Comparison of ENCODE assay signal across 8 mouse cellular contexts in the genomic region with DNA sequence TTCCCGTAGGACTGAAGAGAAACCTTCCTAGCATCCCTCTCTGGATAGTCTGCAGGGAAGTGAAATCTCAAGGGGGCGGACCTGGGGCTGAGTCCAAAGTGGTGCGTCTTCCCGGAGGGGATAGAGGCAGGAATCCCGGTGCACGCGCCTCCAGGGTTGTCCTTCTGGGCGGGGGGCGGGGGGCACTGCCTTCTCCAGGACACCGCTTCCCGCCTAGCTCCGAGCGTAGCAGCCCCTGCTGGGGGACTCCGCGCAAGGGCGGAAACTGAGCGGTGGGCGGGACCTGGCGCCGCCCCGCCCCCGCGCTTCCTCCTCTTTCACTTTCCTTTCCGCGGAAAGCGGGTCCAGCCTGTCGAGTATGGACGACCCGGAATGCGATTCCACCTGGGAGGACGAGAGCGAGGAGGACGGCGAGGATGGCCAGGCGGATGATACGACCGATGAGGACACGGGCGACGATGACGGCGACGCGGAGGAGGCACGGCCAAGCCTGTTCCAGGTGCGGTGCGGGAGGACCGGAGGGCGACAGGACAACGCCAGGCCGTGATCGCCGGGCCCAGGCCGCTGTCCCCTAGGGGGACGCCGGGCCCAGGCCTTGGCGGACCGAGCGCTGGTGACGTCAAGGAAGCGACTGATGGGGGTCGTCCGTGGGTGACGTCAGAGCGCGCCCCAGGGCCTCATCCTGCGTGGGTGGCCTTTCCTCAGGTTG. TPM values are rescaled to one million over a fixed set of nuclear protein-coding genes. Genes with fewer than 3 reads are reported as not detected.
DNase-seq lines count a peak whose midpoint lies in the region; ATAC-seq and TF ChIP-seq lines count a peak whose summit lies in the region.

Ogfr (plus strand) TSS at position 123 of the 709 bp plus-strand sequence.

- under 1% methylated on average over 67 of the region's 67 CpGs for WGBS in heart, embryonic 13.5 days
- WGBS in kidney, postnatal 0 days: under 1% methylated on average over 66 of the region's 67 CpGs
- under 1% methylated on average over 66 of the region's 67 CpGs for WGBS in liver, adult 2 months

- peak; percentile 93 for DNase-seq in CD4-positive helper T cell, adult 2 months (ENCODE audit: low read depth, low spot score)
- DNase-seq in brain, embryonic 14.5 days (ENCODE audit: low read depth): peak; percentile 92
- peak; percentile 93 for DNase-seq in kidney, postnatal 0 days (ENCODE audit: low spot score)
- peak; percentile 51 for DNase-seq in liver, adult 2 months (ENCODE audit: extremely low read depth, low read depth, low spot score)
- DNase-seq in spleen, postnatal 36 days (ENCODE audit: low spot score in 2 of 2): peak; percentile 76 to 77

- TF ChIP-seq POLR2A in brain, embryonic 14.5 days (IDR thresholded peaks at IDR 0.05; ENCODE audit: borderline replicate concordance, extremely low read depth, insufficient read depth, insufficient read length, poor library complexity, severe bottlenecking): peak; percentile 54
- peak; percentile 59; the same call in 1 of the 2 replicates for TF ChIP-seq POLR2A in liver, adult 2 months (IDR thresholded peaks at IDR 0.05; ENCODE audit: extremely low read depth, insufficient read depth, low read length)

- no peaks in the 10 kb centered on the region for H3K9me3 ChIP-seq in heart, embryonic 13.5 days
- H3K9me3 ChIP-seq in kidney, postnatal 0 days (replicated peaks; ENCODE audit: low read length): no peaks in the 10 kb centered on the region

- H3K4me1 ChIP-seq in heart, embryonic 13.5 days: peaks cover 13% of the 10 kb centered on the region
- H3K4me1 ChIP-seq in kidney, postnatal 0 days (replicated peaks; ENCODE audit: insufficient read depth, low read length): 0 out of 2 replicates have a peak, but pooled peaks cover 5% of the 10 kb centered on the region
- peaks cover 8% of the 10 kb centered on the region for H3K4me1 ChIP-seq in liver, adult 2 months (ENCODE audit: control insufficient read depth, insufficient read depth, low read length)

- TF ChIP-seq CTCF in brain, embryonic 14.5 days (IDR thresholded peaks at IDR 0.05; ENCODE audit: borderline replicate concordance, extremely low read depth, insufficient read depth, insufficient read length): peak; percentile 37; the same call in 1 of the 2 replicates
- peak; percentile 49 for TF ChIP-seq CTCF in kidney, postnatal 0 days (IDR thresholded peaks at IDR 0.05; ENCODE audit: low read depth)
- peak; percentile 22; the same call in 1 of the 2 replicates for TF ChIP-seq CTCF in liver, adult 2 months (IDR thresholded peaks at IDR 0.05; ENCODE audit: low read depth, low read length)

- peaks cover 61% of the 10 kb centered on the region for H3K36me3 ChIP-seq in heart, embryonic 13.5 days
- H3K36me3 ChIP-seq in kidney, postnatal 0 days (ENCODE audit: insufficient read depth, low read length): peaks cover 38% of the 10 kb centered on the region
- H3K36me3 ChIP-seq in liver, adult 2 months (ENCODE audit: control insufficient read depth, insufficient read depth, low read length): peaks cover 18% of the 10 kb centered on the region; the same call in 1 of the 2 replicates

- H3K79me2 ChIP-seq in liver, adult 2 months (ENCODE audit: control insufficient read depth, insufficient read depth, low read length): peaks cover 4% of the 10 kb centered on the region; the same call in 1 of the 2 replicates

- H3K4me2 ChIP-seq in heart, embryonic 13.5 days: peak within 1 kb of the TSS; percentile 81
- peak within 1 kb of the TSS; percentile 68 for H3K4me2 ChIP-seq in kidney, postnatal 0 days (ENCODE audit: low read length)

- peak within 1 kb of the TSS; percentile 93 for H3K27ac ChIP-seq in heart, embryonic 13.5 days (replicated peaks)
- peak within 1 kb of the TSS; percentile 89 for H3K27ac ChIP-seq in kidney, postnatal 0 days
- peak within 1 kb of the TSS; percentile 62 for H3K27ac ChIP-seq in liver, adult 2 months (replicated peaks; ENCODE audit: insufficient read depth, low read depth, low read length)

- peak within 1 kb of the TSS; percentile 96 for H3K9ac ChIP-seq in heart, embryonic 13.5 days
- H3K9ac ChIP-seq in kidney, postnatal 0 days (ENCODE audit: low read depth, low read length): peak within 1 kb of the TSS; percentile 81
- H3K9ac ChIP-seq in liver, adult 2 months (ENCODE audit: low read depth, low read length): peak within 1 kb of the TSS; percentile 88

- ATAC-seq in erythroid progenitor cell, adult 5-6 weeks (replicated peaks; ENCODE audit: low FRiP score, poor library complexity, severe bottlenecking): peak; percentile 93
- peak; percentile 82 for ATAC-seq in heart, embryonic 13.5 days (ENCODE audit: extremely low read depth, insufficient number of reproducible peaks, low FRiP score, low TSS enrichment)
- peak; percentile 90 for ATAC-seq in kidney, postnatal 0 days (replicated peaks; ENCODE audit: low FRiP score, low read depth)
- peak; percentile 53 for ATAC-seq in monocyte, adult 5-6 weeks (replicated peaks; ENCODE audit: insufficient number of reproducible peaks, low FRiP score, low TSS enrichment, poor library complexity, severe bottlenecking)

- peak within 1 kb of the TSS; percentile 98 for H3K4me3 ChIP-seq in heart, embryonic 13.5 days
- H3K4me3 ChIP-seq in kidney, postnatal 0 days (replicated peaks; ENCODE audit: low read depth, low read length): peak within 1 kb of the TSS; percentile 68
- H3K4me3 ChIP-seq in liver, adult 2 months (ENCODE audit: insufficient read depth, low read depth, low read length): peak within 1 kb of the TSS; percentile 81

- H3K27me3 ChIP-seq in heart, embryonic 13.5 days (replicated peaks): no peaks in the 10 kb centered on the region
- H3K27me3 ChIP-seq in kidney, postnatal 0 days (ENCODE audit: insufficient read depth, low read length): no peaks in the 10 kb centered on the region
- H3K27me3 ChIP-seq in liver, adult 2 months (ENCODE audit: control insufficient read depth, insufficient read depth, low read length): no peaks in the 10 kb centered on the region

RNA-seq across cellular contexts. Expression of gene Ogfr, which starts in this region (rescaled TPM):
- polyA plus RNA-seq in brain, embryonic 14.5 days (2012; rRNA removed): 75.6 and 105 TPM in 2 replicates
- 31.7 and 33.1 TPM in 2 replicates for total RNA-seq in erythroid progenitor cell, adult 5-6 weeks (2015; ENCODE audit: low replicate concordance)
- 25.0 and 55.8 TPM in 2 replicates for total RNA-seq in erythroid progenitor cell, adult 5-6 weeks (2017; ENCODE audit: low replicate concordance)
- polyA plus RNA-seq in heart, embryonic 13.5 days (2015; fragmentation: Nextera tagmentation; extraction: Ambion mirVana): 53.5 and 54.4 TPM in 2 replicates
- 52.1 and 54.5 TPM in 2 replicates for polyA plus RNA-seq in kidney, postnatal 0 days (2015; fragmentation: Nextera tagmentation; extraction: Ambion mirVana)
- total RNA-seq in liver, adult 2 months (2014; rRNA removed): 42.9 and 44.4 TPM in 2 replicates
- 23.1 and 29.1 TPM in 2 replicates for polyA plus RNA-seq in liver, adult 2 months (2012; rRNA removed)
- total RNA-seq in monocyte, adult 5-6 weeks (2017): 79.4 to 106 TPM (median 80.2 TPM) in 3 replicates

Comparison
In these comparisons a context has a peak if more than half of its experiments do, and no peak if none do; other contexts are left out.
1. Peak in every context shown above with its lines: DNase-seq, ATAC-seq, H3K4me3 ChIP-seq and H3K27ac ChIP-seq.